Mouse (Mus musculus) kidney, adult 2 months (tissue): ENCODE results near the gene Asic5.

Experiments used
- CTCF ChIP-seq: fragments of 200-500 bp; conservative IDR thresholded peaks from 2 replicates; pipeline ENCODE4 v1.5.1; 2011; ENCODE audit warnings: low read depth, mild to moderate bottlenecking, control low read depth, low read length, moderate library complexity, mixed read lengths; ENCODE audit not compliant: insufficient read depth, insufficient read length
- POLR2A ChIP-seq: fragments of 200-500 bp; IDR thresholded peaks from one replicate; pipeline ENCODE4 v1.6.1; 2011; ENCODE audit warnings: low read depth, low read length, control low read depth

DNA sequence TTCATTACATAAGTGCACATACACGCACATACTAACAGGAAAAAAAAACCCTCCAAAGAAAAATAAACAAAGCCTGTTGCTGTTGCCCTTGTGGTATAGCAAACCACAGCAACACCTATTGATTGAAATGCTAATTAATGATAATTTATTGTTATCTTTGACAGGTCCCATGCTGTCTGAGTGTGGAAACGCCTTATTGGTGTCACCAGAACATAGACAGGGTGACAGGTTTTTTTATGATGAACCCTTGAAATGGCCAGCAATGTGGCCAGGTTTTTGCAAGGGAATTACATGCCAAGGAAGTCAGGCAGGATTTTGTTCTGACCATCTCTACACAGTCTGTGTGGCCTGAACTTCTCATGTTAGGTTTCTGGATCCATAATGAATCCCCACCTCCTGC, 69.9 kb downstream of the Asic5 start:
- no peak for TF ChIP-seq POLR2A
- TF ChIP-seq CTCF = no peak
